Mouse (Mus musculus) forebrain, postnatal 0 days (tissue): ENCODE measurements around the gene Wdfy4. TPM values are rescaled to one million over a fixed set of nuclear protein-coding genes. Genes with fewer than 3 reads are reported as not detected.

ENCODE experiments used
- ATAC-seq: fragments of 200-750 bp; cut with Nextera tagmentation; 2 replicates; pipeline ENCODE4 v1.8.0; 2017; ENCODE audit warnings: mild to moderate bottlenecking, moderate library complexity
- DNase-seq: peaks from one replicate; pipeline ENCODE4 v3.0.0-alpha.2; 2015
- H3K27ac ChIP-seq: fragments of 300-500 bp; sonication (generic); 2 replicates; pipeline ENCODE4 v1.5.1; 2014; ENCODE audit warnings: low read depth, mild to moderate bottlenecking, antibody characterized with exemption, low read length, moderate library complexity, mixed read lengths
- H3K27me3 ChIP-seq: fragments of 300-500 bp; sonication (generic); 2 replicates; pipeline ENCODE4 v1.6.1; 2014; ENCODE audit warnings: mild to moderate bottlenecking, low read length, mixed read lengths; ENCODE audit not compliant: insufficient read depth
- H3K36me3 ChIP-seq: fragments of 300-500 bp; sonication (generic); 2 replicates; pipeline ENCODE4 v1.6.1; 2014; ENCODE audit warnings: mild to moderate bottlenecking, moderate library complexity; ENCODE audit not compliant: insufficient read depth
- H3K4me1 ChIP-seq: fragments of 300-500 bp; sonication (generic); 2 replicates; pipeline ENCODE4 v1.6.1; 2014; ENCODE audit warnings: antibody characterized with exemption; ENCODE audit not compliant: insufficient read depth
- H3K4me2 ChIP-seq: fragments of 300-500 bp; sonication (generic); 2 replicates; pipeline ENCODE4 v1.6.1; 2014; ENCODE audit warnings: low read depth, mild to moderate bottlenecking, moderate library complexity
- H3K4me3 ChIP-seq: fragments of 300-500 bp; sonication (generic); 2 replicates; pipeline ENCODE4 v1.5.1; 2014; ENCODE audit warnings: low read depth, low read length, mixed read lengths
- H3K9ac ChIP-seq: fragments of 300-500 bp; sonication (generic); 2 replicates; pipeline ENCODE4 v1.6.1; 2014; ENCODE audit warnings: mild to moderate bottlenecking
- H3K9me3 ChIP-seq: fragments of 300-500 bp; sonication (generic); 2 replicates; pipeline ENCODE4 v1.6.1; 2016; ENCODE audit warnings: low read length
- CTCF ChIP-seq: sonication (generic); IDR thresholded peaks from 2 replicates; pipeline ENCODE4 v1.5.1; 2016; ENCODE audit warnings: antibody characterized with exemption, control low read depth, low read depth
- WGBS: fragments of 180-500 bp; shearing (Covaris S2); extraction: QIAGEN DNeasy Blood & Tissue Kit; methylation state at CpG from one replicate; pipeline ENCODE4 v1.1.7; 2014; 5-methylcytosine and 5-hydroxymethylcytosine counted together
- polyA plus RNA-seq: library from polyadenylated mRNA; unstranded; fragments of >200 nt; fragmentation: Nextera tagmentation; extraction: Ambion mirVana; gene quantifications from 2 replicates; pipeline ENCODE4 v1.2.1, GENCODE M21; 2015
- total RNA-seq: library from RNA; depleted of rRNA; stranded (reverse); fragments of >200 nt; gene quantifications from 2 replicates; pipeline ENCODE4 v1.2.3, GENCODE M21; 2014

Wdfy4 gene
- total and polyA plus RNA-seq, 2 experiments from 2014 or later: 0.33 to 0.52 TPM

DNA sequence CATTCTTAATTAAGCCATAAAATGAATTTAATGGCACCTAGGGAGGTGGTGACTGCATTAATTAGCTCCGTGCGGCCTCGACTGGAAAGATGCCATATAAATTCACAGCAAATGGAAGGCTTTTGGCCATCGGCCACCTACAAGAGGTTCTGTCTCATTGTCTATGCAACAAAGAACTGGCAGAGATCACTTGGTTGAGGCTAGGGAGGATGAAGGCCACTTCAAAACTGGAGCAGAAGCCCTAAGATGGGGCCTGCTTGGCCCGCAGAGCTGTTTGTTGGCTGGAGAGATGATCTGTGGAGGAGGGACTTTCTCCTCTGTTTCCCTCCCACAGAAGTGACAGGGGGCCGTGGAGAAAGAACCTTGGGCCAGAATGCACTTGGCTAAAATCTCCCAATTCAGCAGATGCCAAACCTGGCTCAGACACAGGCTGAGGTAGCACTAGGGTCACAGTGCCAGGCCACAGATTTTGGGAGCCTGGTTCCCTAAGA, 103.9 kb downstream of the Wdfy4 start:
- no peak for TF ChIP-seq CTCF
- H3K4me3 ChIP-seq: no peak overlapping the region
- peaks cover 9% of the 10 kb centered on the region; the same call in 1 of the 2 replicates for H3K4me1 ChIP-seq
- H3K27me3 ChIP-seq: no peaks in the 10 kb centered on the region
- H3K4me2 ChIP-seq: no peak overlapping the region
- no peak overlapping the region for H3K9ac ChIP-seq
- no peak overlapping the region for H3K27ac ChIP-seq
- peak; percentile 36 for DNase-seq
- ATAC-seq: peak; percentile 29; the same call in 1 of the 2 replicates
- WGBS: 31% methylated on average over 6 of the region's 6 CpGs
- H3K9me3 ChIP-seq: no peaks in the 10 kb centered on the region
- no peaks in the 10 kb centered on the region for H3K36me3 ChIP-seq

DNA sequence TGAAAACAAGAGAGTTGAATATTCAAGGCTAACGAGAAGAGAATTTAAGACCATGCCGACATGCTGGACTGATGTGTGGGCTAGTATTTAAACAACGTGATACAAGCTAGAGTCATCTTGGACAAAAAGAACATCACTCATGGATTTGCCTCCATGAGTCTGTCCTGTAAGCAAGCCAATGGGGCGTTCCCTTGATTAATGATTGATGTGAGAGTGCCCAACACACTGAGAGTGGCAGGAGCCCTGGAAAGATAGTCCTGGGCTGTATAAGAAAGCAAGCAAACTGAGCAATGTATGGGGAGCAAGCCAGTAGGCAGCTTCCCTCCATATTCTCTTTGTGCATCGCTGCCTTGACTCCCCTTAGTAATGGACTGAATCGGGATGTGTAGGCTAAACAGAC, 106.7 kb downstream of the Wdfy4 start:
- DNase-seq (no peak), ATAC-seq (no peak)
- Histone ChIP-seq H3K36me3 (no peaks in the 10 kb centered on the region), H3K27me3 (no peaks in the 10 kb centered on the region), H3K4me3 (no peak overlapping the region), H3K27ac (no peak overlapping the region), H3K4me1 (peaks cover 9% of the 10 kb centered on the region; the same call in 1 of the 2 replicates), H3K4me2 (no peak overlapping the region), H3K9ac (no peak overlapping the region), H3K9me3 (no peaks in the 10 kb centered on the region)
- WGBS: 80% methylated on average over 6 of the region's 6 CpGs
- no peak for TF ChIP-seq CTCF

DNA sequence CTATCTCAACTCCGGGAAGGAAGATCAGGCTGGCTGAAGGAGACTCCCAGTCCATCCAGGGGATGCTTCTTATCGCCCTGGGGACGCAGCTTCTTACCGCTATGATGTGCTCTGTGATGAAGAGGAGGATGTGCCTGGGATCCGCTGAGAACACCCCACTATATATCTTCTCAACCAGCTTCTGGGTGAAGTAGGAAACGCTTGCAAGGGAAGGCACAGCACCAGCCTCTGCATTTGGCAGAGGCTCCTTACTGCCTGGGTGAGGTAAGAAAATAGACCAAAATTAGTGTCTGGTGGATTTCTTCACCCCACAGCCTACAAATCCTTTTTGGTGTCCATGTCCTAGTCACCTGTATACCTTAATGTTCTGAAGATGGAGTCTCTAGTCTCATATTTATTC, 107.2 kb downstream of the Wdfy4 start:
- H3K9ac ChIP-seq: no peak overlapping the region
- no peak for TF ChIP-seq CTCF
- no peaks in the 10 kb centered on the region for H3K36me3 ChIP-seq
- DNase-seq (no peak), ATAC-seq (no peak)
- 92% methylated on average over 6 of the region's 6 CpGs for WGBS
- H3K27me3 ChIP-seq: no peaks in the 10 kb centered on the region
- no peak overlapping the region for H3K27ac ChIP-seq
- H3K4me2 ChIP-seq: no peak overlapping the region
- peaks cover 9% of the 10 kb centered on the region; the same call in 1 of the 2 replicates for H3K4me1 ChIP-seq
- no peak overlapping the region for H3K4me3 ChIP-seq
- H3K9me3 ChIP-seq: no peaks in the 10 kb centered on the region

DNA sequence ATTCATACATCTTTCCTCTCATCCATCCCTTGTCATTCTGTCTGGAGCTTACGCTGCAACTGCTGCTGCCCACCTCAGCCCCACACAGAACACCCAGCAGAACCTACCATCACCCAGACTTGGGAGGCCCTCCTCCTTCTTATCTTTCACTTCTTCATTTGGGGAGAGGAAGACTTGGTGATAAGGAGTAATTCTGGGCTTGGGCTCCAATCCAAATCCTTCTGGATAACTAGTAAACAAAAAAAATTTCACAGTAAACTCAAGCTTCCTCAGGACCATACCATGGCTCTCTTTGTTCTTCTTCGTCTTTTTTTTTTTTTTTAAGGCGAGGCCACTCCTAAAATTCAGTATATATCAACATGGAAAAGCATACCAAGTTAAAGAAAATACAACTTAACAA, 112.0 kb downstream of the Wdfy4 start:
- DNase-seq: no peak
- Histone ChIP-seq H3K4me3 (no peak overlapping the region), H3K27me3 (no peaks in the 10 kb centered on the region), H3K36me3 (no peaks in the 10 kb centered on the region), H3K4me1 (no peaks in the 10 kb centered on the region), H3K9me3 (no peaks in the 10 kb centered on the region), H3K4me2 (no peak overlapping the region), H3K9ac (no peak overlapping the region), H3K27ac (no peak overlapping the region)
- WGBS: 96% methylated on average over 3 of the region's 3 CpGs
- no peak for TF ChIP-seq CTCF
- ATAC-seq: no peak

DNA sequence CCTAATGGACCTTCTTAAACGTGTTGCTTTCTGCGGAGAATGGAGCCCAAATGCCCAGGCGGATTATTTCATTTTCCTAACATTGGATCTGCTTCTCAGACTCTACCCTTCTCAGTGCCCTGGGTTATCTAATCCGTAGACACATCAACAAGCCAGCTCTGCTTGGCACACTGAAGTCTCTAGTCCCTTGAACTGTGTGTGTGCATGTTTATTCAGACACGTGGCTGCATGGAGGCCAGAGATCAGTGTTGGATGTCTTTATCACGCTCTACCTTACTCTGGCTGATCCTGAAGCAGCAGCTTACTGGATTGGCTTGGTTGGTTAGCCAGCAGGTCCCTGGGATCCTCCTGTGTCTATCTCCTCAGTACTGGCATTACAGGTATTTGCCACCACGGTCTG, 113.0 kb downstream of the Wdfy4 start:
- H3K4me3 ChIP-seq: no peak overlapping the region
- H3K36me3 ChIP-seq: no peaks in the 10 kb centered on the region
- no peaks in the 10 kb centered on the region for H3K27me3 ChIP-seq
- ATAC-seq (no peak), DNase-seq (no peak)
- H3K9me3 ChIP-seq: no peaks in the 10 kb centered on the region
- 90% methylated on average over 7 of the region's 7 CpGs for WGBS
- H3K4me1 ChIP-seq: no peaks in the 10 kb centered on the region
- no peak overlapping the region for H3K4me2 ChIP-seq
- no peak for TF ChIP-seq CTCF
- no peak overlapping the region for H3K9ac ChIP-seq
- H3K27ac ChIP-seq: no peak overlapping the region

DNA sequence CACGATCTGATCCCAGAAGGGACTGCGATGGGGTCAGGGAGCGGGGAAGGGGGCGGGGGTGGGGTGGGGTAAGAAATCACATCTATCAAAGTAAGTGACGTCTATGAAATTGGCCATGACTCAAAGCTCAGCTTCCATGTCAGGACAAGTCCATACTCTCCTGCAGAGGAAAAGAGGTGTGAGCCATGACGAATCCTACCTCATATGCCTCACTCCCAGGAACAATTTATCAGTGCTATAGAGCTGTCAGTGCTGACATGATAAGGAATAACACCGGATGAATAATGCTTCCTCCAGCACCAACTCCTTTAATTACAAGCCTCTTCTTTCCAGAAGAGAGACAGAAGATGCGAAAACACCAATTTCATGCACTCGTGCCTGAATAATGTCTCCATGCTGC, 117.6 kb downstream of the Wdfy4 start:
- no peaks in the 10 kb centered on the region for H3K4me1 ChIP-seq
- WGBS: 79% methylated on average over 9 of the region's 9 CpGs
- no peaks in the 10 kb centered on the region for H3K36me3 ChIP-seq
- H3K9ac ChIP-seq: no peak overlapping the region
- no peaks in the 10 kb centered on the region for H3K9me3 ChIP-seq
- H3K4me3 ChIP-seq: no peak overlapping the region
- no peak overlapping the region for H3K27ac ChIP-seq
- H3K27me3 ChIP-seq: no peaks in the 10 kb centered on the region
- no peak for ATAC-seq
- no peak for TF ChIP-seq CTCF
- no peak overlapping the region for H3K4me2 ChIP-seq
- no peak for DNase-seq

DNA sequence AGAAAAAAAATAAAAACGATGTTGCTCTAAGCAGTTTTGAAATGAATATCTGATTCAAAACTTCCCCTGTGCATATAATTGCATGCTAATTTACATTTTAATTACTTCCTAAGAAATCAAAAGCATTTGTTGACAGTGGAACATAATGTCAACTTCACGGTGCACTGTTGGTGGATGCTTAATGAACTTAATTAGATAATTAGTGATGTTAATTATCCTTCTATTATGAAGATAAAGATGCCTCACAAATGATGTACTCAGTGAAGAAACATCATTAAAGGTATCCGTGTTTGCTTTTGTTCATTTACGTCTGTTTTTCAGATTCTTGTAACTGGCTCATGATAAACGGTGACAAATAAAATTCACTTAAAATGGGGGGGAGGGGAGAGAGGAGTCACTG, 122.3 kb downstream of the Wdfy4 start:
- TF ChIP-seq CTCF: no peak
- Histone ChIP-seq H3K4me3 (no peak overlapping the region), H3K36me3 (no peaks in the 10 kb centered on the region), H3K4me2 (no peak overlapping the region), H3K27me3 (no peaks in the 10 kb centered on the region), H3K9ac (no peak overlapping the region), H3K27ac (no peak overlapping the region), H3K4me1 (no peaks in the 10 kb centered on the region), H3K9me3 (no peaks in the 10 kb centered on the region)
- ATAC-seq (peak; percentile 25; the same call in 1 of the 2 replicates), DNase-seq (no peak)
- 23% methylated on average over 5 of the region's 5 CpGs for WGBS
